Mouse (Mus musculus): Measurements from ENCODE around the gene Dnajb14. TPM values are rescaled to one million over a fixed set of nuclear protein-coding genes. Genes with fewer than 3 reads are reported as not detected.
"Not testable (repeated sequence)": the region's sequence is repeated elsewhere in the genome, so short reads cannot be mapped to it uniquely, and the experiment has no call there.

The Dnajb14 gene
- polyA plus RNA-seq, 1 experiment from 2014 or later, result 8.0 TPM

GRCm38 (mm10) chr3:137938608-137939007 is 71.1 kb downstream of the Dnajb14 start:
- Histone ChIP-seq H3K4me1 (ENCODE audit: control insufficient read depth, insufficient read depth, low read length) (peaks cover 9% of the 10 kb centered on the region), H3K4me3 (replicated peaks; ENCODE audit: low read length) (0 out of 2 replicates have a peak overlapping the region, but pooled peaks have one; percentile 6), H3K36me3 (ENCODE audit: control insufficient read depth, insufficient read depth, low read length) (no peaks in the 10 kb centered on the region), H3K9me3 (replicated peaks; ENCODE audit: control insufficient read depth, low read length) (no peaks in the 10 kb centered on the region), H3K9ac (ENCODE audit: low read length) (no peak overlapping the region), H3K27ac (ENCODE audit: low read length) (no peak overlapping the region), H3K27me3 (ENCODE audit: control insufficient read depth, insufficient read depth, low read length) (no peaks in the 10 kb centered on the region), H3K4me2 (ENCODE audit: low read depth, low read length) (peak overlapping the region; percentile 40; the same call in 1 of the 2 replicates)
- 51% methylated on average over 6 of the region's 6 CpGs for WGBS
- ATAC-seq (ENCODE audit: insufficient read depth, low FRiP score), result peak; percentile 63; the same call in 1 of the 2 replicates

- Histone ChIP-seq H3K9me3 (replicated peaks; ENCODE audit: control insufficient read depth, low read length) (no peaks in the 10 kb centered on the region), H3K36me3 (ENCODE audit: control insufficient read depth, insufficient read depth, low read length) (no peaks in the 10 kb centered on the region), H3K4me2 (ENCODE audit: low read depth, low read length) (no peak overlapping the region), H3K4me3 (replicated peaks; ENCODE audit: low read length) (no peak overlapping the region), H3K27ac (ENCODE audit: low read length) (peak overlapping the region; percentile 70), H3K9ac (ENCODE audit: low read length) (no peak overlapping the region), H3K4me1 (ENCODE audit: control insufficient read depth, insufficient read depth, low read length) (peaks cover 9% of the 10 kb centered on the region), H3K27me3 (ENCODE audit: control insufficient read depth, insufficient read depth, low read length) (no peaks in the 10 kb centered on the region)
- 59% methylated on average over 4 of the region's 4 CpGs for WGBS
- ATAC-seq (ENCODE audit: insufficient read depth, low FRiP score), result peak; percentile 89
Observed at GRCm38 (mm10) chr3:137940757-137941156, 73.3 kb downstream of the Dnajb14 start.

- Histone ChIP-seq H3K4me1 (ENCODE audit: control insufficient read depth, insufficient read depth, low read length) (peaks cover 6% of the 10 kb centered on the region; the same call in 1 of the 2 replicates), H3K9ac (ENCODE audit: low read length) (no peak overlapping the region), H3K9me3 (replicated peaks; ENCODE audit: control insufficient read depth, low read length) (no peaks in the 10 kb centered on the region), H3K4me2 (ENCODE audit: low read depth, low read length) (no peak overlapping the region), H3K4me3 (replicated peaks; ENCODE audit: low read length) (no peak overlapping the region), H3K27ac (ENCODE audit: low read length) (no peak overlapping the region), H3K27me3 (ENCODE audit: control insufficient read depth, insufficient read depth, low read length) (no peaks in the 10 kb centered on the region), H3K36me3 (ENCODE audit: control insufficient read depth, insufficient read depth, low read length) (no peaks in the 10 kb centered on the region)
- ATAC-seq (ENCODE audit: insufficient read depth, low FRiP score), result no peak
Observed at GRCm38 (mm10) chr3:137941555-137941954, 74.1 kb downstream of the Dnajb14 start.

GRCm38 (mm10) chr3:137942098-137942622 is 74.7 kb downstream of the Dnajb14 start:
- Histone ChIP-seq H3K4me1 (ENCODE audit: control insufficient read depth, insufficient read depth, low read length) (peaks cover 4% of the 10 kb centered on the region; the same call in 1 of the 2 replicates), H3K27ac (ENCODE audit: low read length) (no peak overlapping the region), H3K4me3 (replicated peaks; ENCODE audit: low read length) (no peak overlapping the region), H3K36me3 (ENCODE audit: control insufficient read depth, insufficient read depth, low read length) (no peaks in the 10 kb centered on the region), H3K9ac (ENCODE audit: low read length) (no peak overlapping the region), H3K27me3 (ENCODE audit: control insufficient read depth, insufficient read depth, low read length) (no peaks in the 10 kb centered on the region), H3K9me3 (replicated peaks; ENCODE audit: control insufficient read depth, low read length) (no peaks in the 10 kb centered on the region), H3K4me2 (ENCODE audit: low read depth, low read length) (no peak overlapping the region)
- ATAC-seq (ENCODE audit: insufficient read depth, low FRiP score), result no peak
- 85% methylated on average over 12 of the region's 12 CpGs for WGBS

- Histone ChIP-seq H3K9me3 (replicated peaks; ENCODE audit: control insufficient read depth, low read length) (no peaks in the 10 kb centered on the region), H3K4me2 (ENCODE audit: low read depth, low read length) (no peak overlapping the region), H3K27me3 (ENCODE audit: control insufficient read depth, insufficient read depth, low read length) (no peaks in the 10 kb centered on the region), H3K4me1 (ENCODE audit: control insufficient read depth, insufficient read depth, low read length) (peaks cover 4% of the 10 kb centered on the region; the same call in 1 of the 2 replicates), H3K4me3 (replicated peaks; ENCODE audit: low read length) (no peak overlapping the region), H3K9ac (ENCODE audit: low read length) (no peak overlapping the region), H3K27ac (ENCODE audit: low read length) (no peak overlapping the region), H3K36me3 (ENCODE audit: control insufficient read depth, insufficient read depth, low read length) (no peaks in the 10 kb centered on the region)
- 69% methylated on average over 6 of the region's 6 CpGs for WGBS
- ATAC-seq (ENCODE audit: insufficient read depth, low FRiP score), result peak; percentile 43
Observed at GRCm38 (mm10) chr3:137943737-137944154, 76.3 kb downstream of the Dnajb14 start.

- Histone ChIP-seq H3K4me2 (ENCODE audit: low read depth, low read length) (no peak overlapping the region), H3K9me3 (replicated peaks; ENCODE audit: control insufficient read depth, low read length) (no peaks in the 10 kb centered on the region), H3K36me3 (ENCODE audit: control insufficient read depth, insufficient read depth, low read length) (no peaks in the 10 kb centered on the region), H3K9ac (ENCODE audit: low read length) (no peak overlapping the region), H3K4me1 (ENCODE audit: control insufficient read depth, insufficient read depth, low read length) (peaks cover 2% of the 10 kb centered on the region), H3K4me3 (replicated peaks; ENCODE audit: low read length) (no peak overlapping the region), H3K27ac (ENCODE audit: low read length) (no peak overlapping the region), H3K27me3 (ENCODE audit: control insufficient read depth, insufficient read depth, low read length) (no peaks in the 10 kb centered on the region)
- no peak for ATAC-seq (ENCODE audit: insufficient read depth, low FRiP score)
- 81% methylated on average over 3 of the region's 3 CpGs for WGBS
Observed at GRCm38 (mm10) chr3:137946827-137947226, 79.4 kb downstream of the Dnajb14 start.

GRCm38 (mm10) chr3:137947525-137947924 is 80.0 kb downstream of the Dnajb14 start:
- WGBS, result 68% methylated on average over 4 of the region's 4 CpGs
- Histone ChIP-seq H3K9ac (ENCODE audit: low read length) (no peak overlapping the region), H3K27me3 (ENCODE audit: control insufficient read depth, insufficient read depth, low read length) (no peaks in the 10 kb centered on the region), H3K4me2 (ENCODE audit: low read depth, low read length) (no peak overlapping the region), H3K27ac (ENCODE audit: low read length) (no peak overlapping the region), H3K36me3 (ENCODE audit: control insufficient read depth, insufficient read depth, low read length) (no peaks in the 10 kb centered on the region), H3K4me3 (replicated peaks; ENCODE audit: low read length) (no peak overlapping the region), H3K9me3 (replicated peaks; ENCODE audit: control insufficient read depth, low read length) (no peaks in the 10 kb centered on the region), H3K4me1 (ENCODE audit: control insufficient read depth, insufficient read depth, low read length) (peaks cover 8% of the 10 kb centered on the region)
- ATAC-seq (ENCODE audit: insufficient read depth, low FRiP score), result no peak

- Histone ChIP-seq H3K4me3 (replicated peaks; ENCODE audit: low read length) (no peak overlapping the region), H3K4me2 (ENCODE audit: low read depth, low read length) (no peak overlapping the region), H3K27ac (ENCODE audit: low read length) (no peak overlapping the region), H3K4me1 (ENCODE audit: control insufficient read depth, insufficient read depth, low read length) (peaks cover 19% of the 10 kb centered on the region), H3K27me3 (ENCODE audit: control insufficient read depth, insufficient read depth, low read length) (no peaks in the 10 kb centered on the region), H3K9me3 (replicated peaks; ENCODE audit: control insufficient read depth, low read length) (no peaks in the 10 kb centered on the region), H3K36me3 (ENCODE audit: control insufficient read depth, insufficient read depth, low read length) (no peaks in the 10 kb centered on the region), H3K9ac (ENCODE audit: low read length) (no peak overlapping the region)
- WGBS, result 76% methylated on average over 10 of the region's 10 CpGs
- no peak for ATAC-seq (ENCODE audit: insufficient read depth, low FRiP score)
Observed at GRCm38 (mm10) chr3:137950191-137950885, 82.9 kb downstream of the Dnajb14 start.

GRCm38 (mm10) chr3:137951302-137951701 is 83.8 kb downstream of the Dnajb14 start:
- peaks cover 26% of the 10 kb centered on the region for H3K4me1 ChIP-seq (ENCODE audit: control insufficient read depth, insufficient read depth, low read length)
- not testable (repeated sequence) for ATAC-seq (ENCODE audit: insufficient read depth, low FRiP score); H3K9ac ChIP-seq (ENCODE audit: low read length); H3K4me2 ChIP-seq (ENCODE audit: low read depth, low read length); H3K27ac ChIP-seq (ENCODE audit: low read length); H3K36me3 ChIP-seq (ENCODE audit: control insufficient read depth, insufficient read depth, low read length); H3K27me3 ChIP-seq (ENCODE audit: control insufficient read depth, insufficient read depth, low read length); H3K9me3 ChIP-seq (replicated peaks; ENCODE audit: control insufficient read depth, low read length); H3K4me3 ChIP-seq (replicated peaks; ENCODE audit: low read length)
- WGBS, result 91% methylated on average over 3 of the region's 3 CpGs

Measured in stomach, embryonic 16.5 days (tissue).